Mouse (Mus musculus) skeletal muscle tissue, adult 2 months (tissue): ENCODE data around the gene Rab30.
"Not testable (repeated sequence)": the region's sequence is repeated elsewhere in the genome, so short reads cannot be mapped to it uniquely, and the experiment has no call there.

ENCODE experiments used
- DNase-seq: peaks from one replicate; pipeline ENCODE4 v3.0.0-alpha.2; 2012; ENCODE audit warnings: low read depth, low spot score

Rab30 gene

GRCm38 (mm10) chr7:92750395-92750794, 9.0 kb downstream of the Rab30 start:
- no peak for DNase-seq

DNA sequence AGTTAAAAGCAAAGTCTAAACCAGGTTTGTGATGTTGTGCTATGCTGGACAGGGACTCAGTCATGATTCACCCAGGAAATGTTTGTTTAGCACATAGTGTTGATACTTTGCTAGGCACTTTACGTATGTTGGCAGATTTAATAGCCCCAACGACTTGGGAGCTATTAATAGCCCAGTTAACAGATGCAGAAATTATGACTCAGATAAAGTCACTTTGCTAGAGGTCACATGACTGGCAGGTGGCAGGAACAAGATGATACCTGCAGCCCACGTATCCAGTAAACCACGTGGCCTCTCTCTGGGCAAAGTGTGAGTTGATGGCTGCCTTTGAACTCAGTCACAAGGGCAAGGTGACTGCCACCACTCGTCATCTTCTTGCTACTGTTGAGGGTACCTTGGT, 16.7 kb downstream of the Rab30 start:
- peak; percentile 77 for DNase-seq

DNA sequence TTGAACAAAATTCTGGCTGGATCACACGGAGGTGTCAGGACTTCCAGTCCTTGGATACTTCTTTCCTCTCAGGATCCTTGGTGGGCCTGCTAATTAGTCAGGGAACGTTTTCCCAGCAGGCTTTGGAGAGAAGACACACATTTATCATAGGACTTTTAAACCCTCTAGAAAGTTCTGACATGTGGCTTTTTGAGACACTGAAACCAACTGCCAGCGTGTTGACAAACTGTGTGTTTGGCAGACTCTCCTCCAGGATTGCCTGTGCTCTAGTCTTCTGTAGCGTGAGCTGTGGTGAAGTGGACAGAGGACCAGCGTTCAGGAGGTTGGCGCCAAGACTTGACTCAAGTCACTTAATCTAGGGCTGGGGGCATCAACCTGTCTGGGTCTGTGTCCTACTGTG, 19.2 kb downstream of the Rab30 start:
- DNase-seq, result no peak

DNA sequence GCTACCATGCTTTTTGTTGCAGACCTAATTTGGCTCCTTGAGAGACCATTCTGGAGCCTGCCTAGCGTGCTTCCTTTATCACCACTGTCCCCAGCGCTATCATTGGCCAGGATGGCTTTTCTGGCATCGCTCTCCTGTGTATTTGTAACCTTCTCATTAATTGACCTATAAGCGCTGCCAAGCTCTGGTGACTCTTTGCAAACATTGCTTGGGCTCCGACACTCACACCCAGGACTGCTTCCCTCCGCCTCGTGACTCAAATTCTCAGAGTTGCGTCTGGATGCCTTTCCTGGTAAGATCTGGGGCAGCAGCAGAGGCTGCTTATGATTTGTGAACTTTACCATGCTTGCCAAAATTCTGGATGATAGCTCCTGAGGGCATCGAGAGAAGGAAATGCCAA, 19.8 kb downstream of the Rab30 start:
- peak; percentile 52 for DNase-seq

DNA sequence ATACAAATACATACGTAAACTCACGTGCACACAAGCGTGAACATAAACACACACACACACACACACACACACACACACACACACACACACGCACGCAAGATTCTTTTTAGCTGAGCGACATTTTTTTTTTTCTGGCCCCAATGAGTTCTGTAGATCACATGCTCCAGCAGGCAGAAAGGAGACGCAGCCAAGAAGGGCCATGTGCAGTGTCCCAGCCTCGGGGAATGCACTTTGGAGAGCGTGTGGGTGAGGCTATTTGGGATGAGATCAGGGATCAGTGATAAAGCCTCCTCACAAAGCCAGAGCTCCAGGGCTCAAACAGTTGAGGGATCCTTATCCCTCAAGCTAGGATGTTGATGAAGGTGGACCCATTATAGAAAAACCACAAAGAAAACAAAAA, 24.0 kb downstream of the Rab30 start:
- peak; percentile 58 for DNase-seq

DNA sequence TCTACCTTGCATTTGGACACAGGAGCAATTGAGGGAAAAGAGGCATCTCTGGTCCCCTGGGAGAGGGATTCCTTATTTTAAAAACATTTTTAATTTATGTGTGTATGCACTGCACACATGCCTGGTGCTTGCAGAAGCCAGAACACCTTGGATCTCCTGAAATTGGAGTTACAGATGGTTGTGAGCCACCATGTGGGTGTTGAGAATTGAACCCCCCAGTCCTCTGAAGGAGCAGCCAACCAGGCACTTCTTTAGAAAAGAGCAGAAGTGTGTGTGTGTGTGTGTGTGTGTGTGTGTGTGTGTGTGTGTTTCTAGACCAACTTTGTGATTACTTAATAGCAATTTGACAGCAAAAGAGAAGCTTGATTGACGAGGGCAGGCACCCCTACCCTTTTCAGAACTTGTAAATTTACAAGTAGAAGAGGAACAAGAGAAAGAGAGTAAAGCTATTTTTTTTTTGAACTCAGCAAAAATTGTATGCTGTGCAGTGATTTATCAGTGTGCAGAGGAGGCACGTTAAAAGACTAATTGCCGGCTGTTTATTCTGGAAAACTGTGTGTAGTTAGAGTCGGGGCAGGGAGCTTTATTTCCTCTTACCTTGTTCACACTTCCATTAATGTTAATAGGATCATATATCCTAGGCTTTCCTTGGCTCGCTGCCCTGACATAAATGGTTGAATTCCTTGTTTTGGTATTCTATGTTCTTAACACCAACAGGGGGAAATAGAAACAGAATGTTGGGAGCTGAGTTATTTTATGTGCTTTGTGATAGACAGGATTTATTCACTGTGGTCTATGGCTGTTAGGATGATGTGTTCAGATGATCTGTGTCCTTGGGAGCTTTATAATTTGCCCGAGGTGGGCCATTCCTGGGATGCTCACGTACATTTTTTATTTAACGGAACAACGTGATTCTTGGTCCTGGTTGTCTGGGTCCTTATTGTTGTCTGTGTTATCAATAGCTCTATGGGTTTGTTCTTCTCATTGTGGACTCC, 25.0 kb downstream of the Rab30 start:
- no peak for DNase-seq

- DNase-seq, result not testable (repeated sequence)
These were observed 26.7 kb downstream of the Rab30 start for GRCm38 (mm10) chr7:92768116-92768515.

- DNase-seq, result no peak
These were observed 27.5 kb downstream of the Rab30 start for GRCm38 (mm10) chr7:92768859-92769258.

DNA sequence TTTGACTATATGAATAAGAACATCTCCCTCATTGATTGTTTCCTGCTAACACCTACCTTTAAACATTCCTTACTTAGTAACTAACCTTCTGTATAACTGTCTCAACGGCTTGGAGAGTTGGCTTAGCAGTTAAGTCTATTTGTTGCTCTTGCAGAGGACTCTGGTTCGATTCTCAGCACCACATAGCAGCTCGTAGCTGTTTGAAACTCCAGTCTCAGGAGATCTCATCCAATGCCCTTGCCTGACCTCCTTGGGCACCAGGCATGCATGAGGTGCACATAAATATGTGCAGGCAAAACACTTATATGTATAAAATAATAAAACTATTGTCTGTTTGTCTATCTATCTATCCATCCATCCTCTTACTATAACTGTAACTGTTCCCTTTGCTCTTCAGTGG, 31.6 kb downstream of the Rab30 start:
- no peak for DNase-seq

DNA sequence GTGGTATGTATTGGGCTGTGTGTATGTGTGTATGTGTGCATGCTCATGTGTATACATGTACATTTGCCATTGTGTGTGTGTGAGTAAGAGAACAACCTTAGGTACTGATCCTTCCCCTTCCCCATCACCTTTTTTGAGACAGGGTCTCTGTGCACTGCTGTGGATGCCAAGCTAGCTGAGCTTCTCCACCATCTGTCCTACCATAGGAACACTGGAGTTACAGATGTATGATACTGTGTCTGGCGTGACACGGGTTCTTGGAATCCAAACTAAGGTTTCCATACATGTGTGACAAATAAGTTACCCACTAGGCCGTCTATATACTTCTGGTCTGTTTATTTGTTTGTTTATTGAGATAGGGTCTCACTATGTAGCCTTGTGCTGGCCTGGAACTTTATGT, 32.2 kb downstream of the Rab30 start:
- DNase-seq, result no peak

DNA sequence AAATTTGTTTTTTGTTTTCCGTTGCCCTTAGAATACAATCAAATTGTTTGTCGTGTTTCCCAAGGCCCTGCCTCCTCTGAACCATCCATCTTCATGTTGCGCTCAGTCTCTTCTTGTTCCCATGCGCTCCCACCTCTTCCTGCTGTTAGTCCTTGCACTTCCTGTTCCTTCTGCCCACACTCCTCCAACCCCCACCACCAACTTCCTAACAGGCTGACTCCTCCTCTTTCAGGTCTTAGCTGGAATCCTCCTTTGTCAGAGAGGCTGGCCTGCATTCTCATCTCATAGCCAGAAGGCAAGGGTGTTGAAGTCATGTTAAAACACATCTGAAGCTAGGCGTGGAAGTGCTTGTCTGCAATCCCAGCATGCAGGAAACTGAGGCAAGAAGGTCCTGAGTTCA, 33.3 kb downstream of the Rab30 start:
- no peak for DNase-seq

DNA sequence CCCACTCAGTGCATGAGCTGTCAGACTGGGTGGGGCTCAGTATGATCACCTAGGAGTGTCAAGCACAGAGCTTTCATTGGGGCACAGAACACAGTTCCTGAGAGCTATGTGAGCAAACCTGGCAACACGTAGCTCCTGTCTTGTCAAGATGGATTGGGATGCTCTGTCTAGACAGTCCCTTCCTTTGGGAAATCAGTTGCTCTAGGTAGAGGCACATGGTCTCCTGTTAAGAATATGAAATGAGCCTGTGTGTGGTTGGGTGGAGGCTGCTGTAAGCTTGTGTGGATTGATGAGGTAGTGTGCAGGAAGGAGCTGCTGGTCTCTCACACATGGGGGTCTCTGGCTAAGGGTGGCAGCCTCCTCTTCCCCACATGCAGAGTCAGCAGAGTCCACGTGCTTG, 34.3 kb downstream of the Rab30 start:
- no peak for DNase-seq

GRCm38 (mm10) chr7:92776647-92777046, 35.2 kb downstream of the Rab30 start:
- no peak for DNase-seq

DNA sequence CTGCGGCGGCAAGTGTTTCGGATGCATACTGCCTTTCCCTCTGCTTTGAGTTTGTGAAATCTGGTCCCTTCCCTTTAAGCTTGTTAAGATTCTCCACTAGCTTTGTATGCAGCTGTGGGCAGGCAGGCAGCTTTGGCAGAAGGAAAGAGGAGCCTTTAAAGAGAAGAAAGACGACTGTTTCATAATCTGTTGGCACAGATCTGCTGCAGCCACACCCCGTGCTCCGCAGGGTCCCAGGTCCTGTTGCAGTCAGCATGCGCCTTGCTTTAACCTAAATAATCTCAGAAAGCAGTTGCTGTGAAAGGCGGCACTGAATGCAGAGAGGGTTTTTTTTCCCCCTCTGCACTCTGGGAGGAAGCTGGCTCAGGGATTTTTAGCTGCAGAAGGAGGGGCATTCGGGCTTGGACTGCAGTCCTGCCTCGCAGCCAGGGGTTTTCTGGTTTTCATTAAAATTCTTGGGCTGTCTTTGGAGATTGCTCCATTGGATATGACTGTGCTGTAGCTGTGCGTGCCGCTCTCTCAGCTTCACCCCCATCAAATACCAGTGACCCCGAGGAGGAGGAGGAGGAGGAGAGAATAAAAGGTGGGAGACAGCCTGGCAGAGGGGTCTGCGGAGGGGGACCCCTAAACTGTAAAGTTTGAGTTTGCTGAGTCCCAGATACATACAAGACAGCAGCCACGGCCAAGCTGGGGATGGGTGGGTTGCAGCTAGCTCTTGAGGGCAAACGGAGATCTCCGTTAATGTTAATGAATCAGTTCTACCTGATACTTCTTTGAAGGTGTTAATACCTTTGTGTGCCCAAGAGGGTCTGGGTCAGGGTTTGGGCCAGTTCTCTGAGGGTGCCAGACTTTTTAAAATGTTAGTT, 35.9 kb downstream of the Rab30 start:
- DNase-seq, result peak; percentile 65

DNA sequence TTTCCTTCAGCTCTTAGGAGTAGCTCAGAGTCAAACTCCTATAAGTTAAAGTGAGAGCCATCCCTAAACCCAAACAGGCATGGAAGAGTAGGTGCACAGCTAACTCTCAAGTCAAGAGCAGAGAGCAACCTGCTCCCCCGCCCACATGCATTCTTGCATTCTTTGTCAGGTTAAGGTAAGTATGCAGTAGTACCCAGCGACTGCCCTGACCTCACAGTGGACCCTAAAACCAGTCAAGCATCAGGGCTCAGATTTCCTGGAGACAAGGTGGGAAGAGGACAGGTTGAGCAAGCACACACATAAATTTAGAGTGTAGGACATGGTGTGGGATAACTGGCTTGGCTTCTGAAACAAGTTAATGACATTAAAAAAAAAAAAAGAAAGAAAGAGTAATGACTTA, 37.7 kb downstream of the Rab30 start:
- DNase-seq, result no peak

- DNase-seq, result no peak
These were observed 40.0 kb downstream of the Rab30 start for GRCm38 (mm10) chr7:92781361-92781760.

DNA sequence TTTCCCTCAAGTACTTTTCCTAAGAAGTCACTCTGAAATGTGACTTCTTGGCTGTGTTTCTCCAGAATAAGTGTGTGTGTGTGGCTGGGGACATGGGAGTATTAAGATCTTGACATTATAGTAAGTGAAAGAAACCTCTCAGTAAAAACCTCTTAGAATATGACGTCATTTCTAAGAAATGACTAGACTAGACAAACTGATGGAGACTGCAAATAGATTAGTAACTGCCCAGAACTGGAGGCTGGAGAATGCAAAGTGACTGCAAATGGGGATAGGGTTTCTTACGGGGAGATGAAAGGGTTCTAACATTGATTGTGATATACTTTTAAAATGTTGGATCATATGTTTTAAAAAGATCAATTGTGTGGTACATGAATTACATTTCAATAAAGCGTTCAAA, 40.5 kb downstream of the Rab30 start:
- no peak for DNase-seq

DNA sequence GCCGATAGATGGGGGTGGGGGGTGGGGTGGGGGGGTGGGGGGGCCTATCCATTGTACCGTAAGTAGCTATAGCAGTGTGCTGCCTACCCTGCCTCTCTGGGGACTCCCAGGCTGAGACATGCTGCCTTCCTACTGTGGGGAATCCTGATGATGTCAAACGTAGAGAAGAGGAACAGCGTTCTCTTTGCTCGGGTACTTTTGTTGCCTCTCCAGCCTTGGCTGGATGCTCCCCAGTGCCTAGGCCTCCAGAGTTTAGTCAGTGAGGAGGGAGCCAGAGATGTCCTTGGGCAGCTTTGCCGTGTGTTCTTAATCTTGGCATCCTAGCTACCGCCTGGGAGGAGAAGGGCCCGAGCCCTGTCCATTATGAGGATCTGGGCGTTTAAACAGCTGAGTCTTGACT, 41.1 kb downstream of the Rab30 start:
- DNase-seq, result peak; percentile 64

DNA sequence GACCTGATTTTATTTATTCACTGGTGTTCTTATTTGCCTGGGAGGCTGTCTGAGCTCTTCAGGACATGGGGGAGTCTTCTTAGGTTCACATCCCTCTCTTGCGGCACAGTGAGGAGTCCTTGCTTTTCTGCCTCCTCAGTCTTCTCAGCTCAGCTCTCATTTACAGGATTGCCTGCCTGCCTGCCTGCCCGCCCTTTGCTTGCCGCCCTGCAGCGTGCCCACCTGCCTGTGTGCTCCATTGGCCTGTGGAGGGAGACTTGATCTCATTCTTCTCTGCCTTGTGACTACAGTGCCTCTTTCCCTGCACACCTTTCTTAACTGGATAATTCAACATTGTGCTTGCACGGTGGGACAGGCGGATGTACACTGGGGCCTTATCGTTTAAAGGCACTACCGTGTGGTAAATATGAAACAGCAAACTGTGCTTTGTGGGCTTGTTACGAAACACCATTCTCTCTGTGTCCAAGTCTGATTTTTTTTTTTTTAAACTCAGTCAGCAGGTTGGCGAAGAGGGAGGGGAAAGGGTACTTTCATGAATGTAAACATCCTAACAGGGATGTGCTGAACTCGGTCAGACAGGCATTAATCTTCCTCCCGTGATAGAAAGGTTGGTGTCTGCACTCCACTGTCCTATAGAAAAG, 41.9 kb downstream of the Rab30 start:
- DNase-seq, result no peak

DNA sequence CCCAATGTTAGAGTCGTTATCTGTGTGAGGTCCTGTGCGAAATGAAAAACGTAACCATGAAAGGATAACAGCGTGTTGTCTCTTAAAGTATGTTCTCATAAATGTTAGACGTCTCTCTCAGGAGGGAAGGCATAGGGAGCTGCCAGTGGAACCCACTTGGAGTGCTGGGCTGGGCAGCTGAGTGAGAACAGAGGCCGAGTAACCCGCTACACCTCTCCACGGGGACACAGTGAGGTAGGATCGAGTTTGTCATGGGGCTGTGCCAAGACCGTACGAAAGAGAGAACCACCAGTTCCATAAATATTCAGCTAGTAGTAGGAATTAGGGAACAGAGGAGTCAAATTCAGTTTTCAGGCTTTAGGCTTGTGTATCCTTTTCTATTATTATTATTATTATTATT, 42.5 kb downstream of the Rab30 start:
- DNase-seq, result no peak

- no peak for DNase-seq
These were observed 54.3 kb downstream of the Rab30 start for GRCm38 (mm10) chr7:92795749-92796148.

DNA sequence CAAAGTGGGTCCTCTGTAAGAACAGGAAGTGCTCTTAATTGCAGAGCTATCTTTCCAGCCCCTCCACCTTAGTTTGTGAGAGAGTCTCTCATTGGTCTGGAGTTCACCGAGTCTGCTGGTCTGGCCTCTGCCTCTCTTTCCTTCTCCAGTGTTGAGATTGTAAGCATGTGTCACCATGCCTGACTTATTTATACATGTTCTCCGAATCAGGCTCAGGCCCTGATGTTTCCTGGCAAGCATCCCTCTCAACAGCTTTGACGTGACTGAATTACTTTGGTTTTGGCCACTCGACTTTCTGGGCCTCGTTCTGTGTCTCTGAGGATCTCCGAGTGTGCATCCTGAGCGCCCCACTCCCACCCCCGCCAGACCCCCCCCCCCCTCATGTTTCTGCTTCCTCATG, 55.4 kb downstream of the Rab30 start:
- DNase-seq, result peak; percentile 59
